Mouse (Mus musculus): ENCODE measurements around the gene Med12. TPM values are rescaled to one million over a fixed set of nuclear protein-coding genes. Genes with fewer than 3 reads are reported as not detected.

The Med12 gene
- total RNA-seq (2015), result 54.0 and 64.0 TPM in 2 replicates
- 29.2 and 31.6 TPM in 2 replicates for total RNA-seq (2017)

- ATAC-seq (replicated peaks; ENCODE audit: poor library complexity), result peak; percentile 99
Observed at GRCm38 (mm10) chrX:101273875-101274738, at the start of gene Med12. Gene Med12, plus strand, starts transcription at chrX:101274030.

- ATAC-seq (replicated peaks; ENCODE audit: poor library complexity), result no peak
Observed at GRCm38 (mm10) chrX:101245011-101245410, 28.8 kb upstream of the Med12 start.

- ATAC-seq (replicated peaks; ENCODE audit: poor library complexity), result peak; percentile 87
Observed at GRCm38 (mm10) chrX:101253952-101254729, 19.7 kb upstream of the Med12 start, which contains the start of gene Foxo4. Gene Foxo4, plus strand, starts transcription at chrX:101254528.

- ATAC-seq (replicated peaks; ENCODE audit: poor library complexity), result peak; percentile 19
Observed at GRCm38 (mm10) chrX:101254740-101255139, 19.1 kb upstream of the Med12 start.

- ATAC-seq (replicated peaks; ENCODE audit: poor library complexity), result no peak
Observed at GRCm38 (mm10) chrX:101256603-101257002, 17.2 kb upstream of the Med12 start.

GRCm38 (mm10) chrX:101260441-101261325 lies 13.1 kb upstream of the Med12 start:
- peak; percentile 54 for ATAC-seq (replicated peaks; ENCODE audit: poor library complexity)

- ATAC-seq (replicated peaks; ENCODE audit: poor library complexity), result no peak
Observed at GRCm38 (mm10) chrX:101263892-101264291, 9.9 kb upstream of the Med12 start, which contains the start of gene Gm614. Gene Gm614, minus strand, starts transcription at chrX:101263992.

- ATAC-seq (replicated peaks; ENCODE audit: poor library complexity), result no peak
Observed at GRCm38 (mm10) chrX:101266631-101267030, 7.2 kb upstream of the Med12 start.

GRCm38 (mm10) chrX:101268025-101268754 lies 5.6 kb upstream of the Med12 start, which contains the start of gene Il2rg:
Gene Il2rg, minus strand, starts transcription at chrX:101268255.
- ATAC-seq (replicated peaks; ENCODE audit: poor library complexity), result peak; percentile 79

GRCm38 (mm10) chrX:101268755-101269124 lies 5.1 kb upstream of the Med12 start, which contains the start of gene Gm20489:
Gene Gm20489, minus strand, starts transcription at chrX:101269023.
- ATAC-seq (replicated peaks; ENCODE audit: poor library complexity), result peak; percentile 44; the same call in 1 of the 2 replicates

GRCm38 (mm10) chrX:101273410-101273809 lies 420 bp upstream of the Med12 start:
- no peak for ATAC-seq (replicated peaks; ENCODE audit: poor library complexity)

- ATAC-seq (replicated peaks; ENCODE audit: poor library complexity), result no peak
Observed at GRCm38 (mm10) chrX:101282813-101283212, 9.0 kb downstream of the Med12 start.

- peak; percentile 70 for ATAC-seq (replicated peaks; ENCODE audit: poor library complexity)
Observed at GRCm38 (mm10) chrX:101285534-101285933, 11.7 kb downstream of the Med12 start.

GRCm38 (mm10) chrX:101285953-101286670 lies 12.3 kb downstream of the Med12 start:
- no peak for ATAC-seq (replicated peaks; ENCODE audit: poor library complexity)

GRCm38 (mm10) chrX:101287543-101287942 lies 13.7 kb downstream of the Med12 start:
- ATAC-seq (replicated peaks; ENCODE audit: poor library complexity), result peak; percentile 92

GRCm38 (mm10) chrX:101288432-101288831 lies 14.6 kb downstream of the Med12 start:
- ATAC-seq (replicated peaks; ENCODE audit: poor library complexity), result no peak

GRCm38 (mm10) chrX:101289037-101289436 lies 15.2 kb downstream of the Med12 start:
- no peak for ATAC-seq (replicated peaks; ENCODE audit: poor library complexity)

- peak; percentile 62 for ATAC-seq (replicated peaks; ENCODE audit: poor library complexity)
Observed at GRCm38 (mm10) chrX:101290111-101290510, 16.3 kb downstream of the Med12 start.

GRCm38 (mm10) chrX:101299055-101299454 lies 25.2 kb downstream of the Med12 start, which contains the start of gene Nlgn3:
Gene Nlgn3, plus strand, starts transcription at chrX:101299168.
- peak; percentile 54 for ATAC-seq (replicated peaks; ENCODE audit: poor library complexity)

Data from megakaryocyte progenitor cell, adult 5-6 weeks (primary cell).